Mouse (Mus musculus): ENCODE results near the gene Slc51b. TPM values are rescaled to one million over a fixed set of nuclear protein-coding genes. Genes with fewer than 3 reads are reported as not detected.

Gene Slc51b
- polyA plus RNA-seq, 1 experiment from 2014 or later: not detected

Other genes with a start within 250 kb of the Slc51b start
- 6.8 and 7.4 TPM in 2 replicates for gene Parp16, start 227.6 kb downstream of the Slc51b start, polyA plus RNA-seq (2015; fragmentation: Nextera tagmentation; extraction: Ambion mirVana)
- gene Cilp, start 157.8 kb downstream of the Slc51b start, polyA plus RNA-seq (2015; fragmentation: Nextera tagmentation; extraction: Ambion mirVana): 11.0 and 13.8 TPM in 2 replicates
- gene Clpx, start 128.7 kb downstream of the Slc51b start, polyA plus RNA-seq (2015; fragmentation: Nextera tagmentation; extraction: Ambion mirVana): 54.2 and 55.3 TPM in 2 replicates
- 7.7 and 10.1 TPM in 2 replicates for gene Pdcd7, start 76.9 kb downstream of the Slc51b start, polyA plus RNA-seq (2015; fragmentation: Nextera tagmentation; extraction: Ambion mirVana)
- 0.14 and 0.16 TPM in 2 replicates for gene Ubap1l, start 61.9 kb downstream of the Slc51b start, polyA plus RNA-seq (2015; fragmentation: Nextera tagmentation; extraction: Ambion mirVana)
- 1.9 TPM in 2 replicates for gene Kbtbd13, start 31.3 kb downstream of the Slc51b start, polyA plus RNA-seq (2015; fragmentation: Nextera tagmentation; extraction: Ambion mirVana)
- gene Rasl12, start 24.4 kb downstream of the Slc51b start, polyA plus RNA-seq (2015; fragmentation: Nextera tagmentation; extraction: Ambion mirVana): 8.9 and 9.7 TPM in 2 replicates
- 19.8 and 21.0 TPM in 2 replicates for gene Mtfmt, start 12.8 kb upstream of the Slc51b start, polyA plus RNA-seq (2015; fragmentation: Nextera tagmentation; extraction: Ambion mirVana)
- gene Spg21, start 38.0 kb upstream of the Slc51b start, polyA plus RNA-seq (2015; fragmentation: Nextera tagmentation; extraction: Ambion mirVana): 123 and 165 TPM in 2 replicates
- 0.35 and 0.76 TPM in 2 replicates for gene Ankdd1a, start 97.2 kb upstream of the Slc51b start, polyA plus RNA-seq (2015; fragmentation: Nextera tagmentation; extraction: Ambion mirVana)
- 18.6 and 19.7 TPM in 2 replicates for gene Plekho2, start 157.1 kb upstream of the Slc51b start, polyA plus RNA-seq (2015; fragmentation: Nextera tagmentation; extraction: Ambion mirVana)
- gene Pif1, start 164.2 kb upstream of the Slc51b start, polyA plus RNA-seq (2015; fragmentation: Nextera tagmentation; extraction: Ambion mirVana): 8.9 and 9.6 TPM in 2 replicates
- gene Rbpms2, start 206.7 kb upstream of the Slc51b start, polyA plus RNA-seq (2015; fragmentation: Nextera tagmentation; extraction: Ambion mirVana): 7.9 and 9.5 TPM in 2 replicates
- 315 and 328 TPM in 2 replicates for gene Oaz2, start 245.0 kb upstream of the Slc51b start, polyA plus RNA-seq (2015; fragmentation: Nextera tagmentation; extraction: Ambion mirVana)

All from limb, embryonic 15.5 days (tissue).